Mouse (Mus musculus): Measurements from ENCODE around the gene Hmgcs1. TPM values are rescaled to one million over a fixed set of nuclear protein-coding genes. Genes with fewer than 3 reads are reported as not detected.

Gene Hmgcs1
- total and polyA plus RNA-seq, 3 experiments, result 14.6 to 314 (median 78.9) TPM

GRCm38 (mm10) chr13:119755141-119755547, 65.0 kb downstream of the Hmgcs1 start:
- no peak for ATAC-seq (ENCODE audit: extremely low read depth, insufficient number of reproducible peaks, low FRiP score, poor library complexity, severe bottlenecking)
- no peaks in the 10 kb centered on the region for H3K4me1 ChIP-seq (ENCODE audit: insufficient read depth, low read depth, low read length)
- peaks cover 16% of the 10 kb centered on the region for H3K36me3 ChIP-seq (replicated peaks)
- TF ChIP-seq GATA1 (IDR thresholded peaks at IDR 0.05; ENCODE audit: borderline replicate concordance, low read length) (no peak), POLR2AphosphoS5 (IDR thresholded peaks at IDR 0.05; ENCODE audit: insufficient replicate concordance, low read depth, low read length) (no peak), TAL1 (conservative IDR thresholded peaks at IDR 0.05; ENCODE audit: low read depth, low read length) (no peak), CTCF (IDR thresholded peaks at IDR 0.05; ENCODE audit: low read depth, low read length) (no peak), GATA2 (IDR thresholded peaks at IDR 0.05; ENCODE audit: borderline replicate concordance, low read depth, low read length) (no peak)
- H3K9me3 ChIP-seq (replicated peaks), result no peaks in the 10 kb centered on the region
- no peak overlapping the region for H3K4me3 ChIP-seq (ENCODE audit: low read depth, low read length)
- peaks cover 10% of the 10 kb centered on the region for H3K27me3 ChIP-seq (ENCODE audit: insufficient read depth, low read length)
- DNase-seq (ENCODE audit: low spot score), result no peak

- Histone ChIP-seq H3K27me3 (ENCODE audit: insufficient read depth, low read length) (peaks cover 10% of the 10 kb centered on the region), H3K4me3 (ENCODE audit: low read depth, low read length) (no peak within 1 kb of the TSS), H3K36me3 (replicated peaks) (peaks cover 21% of the 10 kb centered on the region), H3K4me1 (ENCODE audit: insufficient read depth, low read depth, low read length) (no peaks in the 10 kb centered on the region), H3K9me3 (replicated peaks) (no peaks in the 10 kb centered on the region)
- no peak for ATAC-seq (ENCODE audit: extremely low read depth, insufficient number of reproducible peaks, low FRiP score, poor library complexity, severe bottlenecking)
- DNase-seq (ENCODE audit: low spot score), result no peak
- TF ChIP-seq TAL1 (conservative IDR thresholded peaks at IDR 0.05; ENCODE audit: low read depth, low read length), result no peak
- TF ChIP-seq POLR2AphosphoS5 (IDR thresholded peaks at IDR 0.05; ENCODE audit: insufficient replicate concordance, low read depth, low read length), result no peak
- no peak for TF ChIP-seq CTCF (IDR thresholded peaks at IDR 0.05; ENCODE audit: low read depth, low read length)
- TF ChIP-seq GATA1 (IDR thresholded peaks at IDR 0.05; ENCODE audit: borderline replicate concordance, low read length), result no peak
- no peak for TF ChIP-seq GATA2 (IDR thresholded peaks at IDR 0.05; ENCODE audit: borderline replicate concordance, low read depth, low read length)
Measured at GRCm38 (mm10) chr13:119755681-119756471, 65.7 kb downstream of the Hmgcs1 start, which contains the start of gene Nim1k. Gene Nim1k, minus strand, starts transcription at chr13:119755882.

- H3K4me3 ChIP-seq (ENCODE audit: low read depth, low read length), result no peak overlapping the region
- H3K27me3 ChIP-seq (ENCODE audit: insufficient read depth, low read length), result peaks cover 10% of the 10 kb centered on the region
Measured at GRCm38 (mm10) chr13:119756831-119757230, 66.7 kb downstream of the Hmgcs1 start.

More at GRCm38 (mm10) chr13:119756831-119757230, 66.7 kb downstream of the Hmgcs1 start:
- ATAC-seq (ENCODE audit: extremely low read depth, insufficient number of reproducible peaks, low FRiP score, poor library complexity, severe bottlenecking) (no peak), DNase-seq (ENCODE audit: low spot score) (no peak)
- Histone ChIP-seq H3K4me1 (ENCODE audit: insufficient read depth, low read depth, low read length) (no peaks in the 10 kb centered on the region), H3K36me3 (replicated peaks) (peaks cover 31% of the 10 kb centered on the region), H3K9me3 (replicated peaks) (no peaks in the 10 kb centered on the region)
- TF ChIP-seq GATA1 (IDR thresholded peaks at IDR 0.05; ENCODE audit: borderline replicate concordance, low read length) (no peak), CTCF (IDR thresholded peaks at IDR 0.05; ENCODE audit: low read depth, low read length) (no peak), TAL1 (conservative IDR thresholded peaks at IDR 0.05; ENCODE audit: low read depth, low read length) (no peak), POLR2AphosphoS5 (IDR thresholded peaks at IDR 0.05; ENCODE audit: insufficient replicate concordance, low read depth, low read length) (no peak), GATA2 (IDR thresholded peaks at IDR 0.05; ENCODE audit: borderline replicate concordance, low read depth, low read length) (no peak)

Other genes starting within 250 kb of the Hmgcs1 start
- 51.3 and 58.5 TPM in 2 replicates for gene 4833420G17Rik, start 227.6 kb upstream of the Hmgcs1 start, total RNA-seq (2014; fragmentation: Nextera tagmentation)
- gene 4833420G17Rik, start 227.6 kb upstream of the Hmgcs1 start, total RNA-seq (2017), result 37.1 and 45.0 TPM in 2 replicates
- gene 4833420G17Rik, start 227.6 kb upstream of the Hmgcs1 start, polyA plus RNA-seq (2012), result 3.2 and 4.2 TPM in 2 replicates
- 7.1 and 14.3 TPM in 2 replicates for gene Tmem267, start 202.3 kb upstream of the Hmgcs1 start, total RNA-seq (2014; fragmentation: Nextera tagmentation)
- gene Tmem267, start 202.3 kb upstream of the Hmgcs1 start, total RNA-seq (2017), result 1.6 and 2.3 TPM in 2 replicates
- not detected in 2 replicates for gene Tmem267, start 202.3 kb upstream of the Hmgcs1 start, polyA plus RNA-seq (2012)
- 0.68 TPM in 1 of 2 replicates, not detected in the other for gene 3110070M22Rik, start 202.0 kb upstream of the Hmgcs1 start, total RNA-seq (2014; fragmentation: Nextera tagmentation)
- 0.16 TPM in 1 of 2 replicates, not detected in the other for gene 3110070M22Rik, start 202.0 kb upstream of the Hmgcs1 start, total RNA-seq (2017)
- 0.08 TPM in 1 of 2 replicates, not detected in the other for gene 3110070M22Rik, start 202.0 kb upstream of the Hmgcs1 start, polyA plus RNA-seq (2012)
- gene Ccl28, start 66.6 kb upstream of the Hmgcs1 start, total RNA-seq (2014; fragmentation: Nextera tagmentation), result not detected in 2 replicates
- gene Ccl28, start 66.6 kb upstream of the Hmgcs1 start, total RNA-seq (2017), result 0.05 TPM in 1 of 2 replicates, not detected in the other
- not detected in 2 replicates for gene Ccl28, start 66.6 kb upstream of the Hmgcs1 start, polyA plus RNA-seq (2012)
- gene Nim1k, start 65.5 kb downstream of the Hmgcs1 start, total RNA-seq (2014; fragmentation: Nextera tagmentation), result 0.19 TPM in 1 of 2 replicates, not detected in the other
- gene Nim1k, start 65.5 kb downstream of the Hmgcs1 start, total RNA-seq (2017), result 0.11 and 0.12 TPM in 2 replicates
- 0.01 TPM in 1 of 2 replicates, not detected in the other for gene Nim1k, start 65.5 kb downstream of the Hmgcs1 start, polyA plus RNA-seq (2012)
- gene Zfp131, start 100.5 kb downstream of the Hmgcs1 start, total RNA-seq (2014; fragmentation: Nextera tagmentation), result 59.1 and 73.7 TPM in 2 replicates
- 41.2 and 43.7 TPM in 2 replicates for gene Zfp131, start 100.5 kb downstream of the Hmgcs1 start, total RNA-seq (2017)
- gene Zfp131, start 100.5 kb downstream of the Hmgcs1 start, polyA plus RNA-seq (2012), result 20.0 and 30.6 TPM in 2 replicates
- not detected in 2 replicates for gene AF067063, start 139.8 kb downstream of the Hmgcs1 start, total RNA-seq (2014; fragmentation: Nextera tagmentation)
- gene AF067063, start 139.8 kb downstream of the Hmgcs1 start, total RNA-seq (2017), result not detected in 2 replicates
- not detected in 2 replicates for gene AF067063, start 139.8 kb downstream of the Hmgcs1 start, polyA plus RNA-seq (2012)
- gene D13Ertd608e, start 145.6 kb downstream of the Hmgcs1 start, total RNA-seq (2014; fragmentation: Nextera tagmentation), result not detected in 2 replicates
- not detected in 2 replicates for gene D13Ertd608e, start 145.6 kb downstream of the Hmgcs1 start, total RNA-seq (2017)
- gene D13Ertd608e, start 145.6 kb downstream of the Hmgcs1 start, polyA plus RNA-seq (2012), result not detected in 2 replicates
- not detected in 2 replicates for gene Tcstv1, start 204.4 kb downstream of the Hmgcs1 start, total RNA-seq (2014; fragmentation: Nextera tagmentation)
- gene Tcstv1, start 204.4 kb downstream of the Hmgcs1 start, total RNA-seq (2017), result 0.17 TPM in 1 of 2 replicates, not detected in the other
- not detected in 2 replicates for gene Tcstv1, start 204.4 kb downstream of the Hmgcs1 start, polyA plus RNA-seq (2012)
- gene Gm21761, start 238.9 kb downstream of the Hmgcs1 start, total RNA-seq (2014; fragmentation: Nextera tagmentation), result not detected in 2 replicates
- gene Gm21761, start 238.9 kb downstream of the Hmgcs1 start, total RNA-seq (2017), result 0.16 TPM in 1 of 2 replicates, not detected in the other
- not detected in 2 replicates for gene Gm21761, start 238.9 kb downstream of the Hmgcs1 start, polyA plus RNA-seq (2012)

Measured in G1E (cell line).